Mouse (Mus musculus): Measurements from ENCODE around the gene Uap1l1. TPM values are rescaled to one million over a fixed set of nuclear protein-coding genes. Genes with fewer than 3 reads are reported as not detected.

Uap1l1 gene
- total RNA-seq, 4 experiments from 2014 or later: 29.5 to 48.3 (median 31.5) TPM

DNA sequence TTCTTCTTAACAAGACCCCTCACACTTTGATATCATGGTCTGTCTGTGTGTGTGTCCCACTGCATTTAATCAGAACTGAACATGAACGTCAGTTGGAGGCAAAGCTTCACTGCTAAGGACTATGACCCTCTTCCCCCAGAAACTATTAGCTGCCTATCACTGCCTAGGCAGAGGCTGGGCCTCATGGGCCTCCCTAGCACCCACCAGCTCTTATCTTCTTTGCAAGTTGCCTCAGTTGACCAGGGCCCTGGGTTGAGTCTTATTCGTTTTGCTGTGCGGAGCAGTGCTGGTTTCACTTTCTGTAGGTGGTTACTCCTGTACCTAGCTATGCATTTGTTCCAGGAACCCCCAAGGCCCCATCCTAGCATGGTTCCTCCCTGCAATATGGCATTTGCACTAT is 4.5 kb upstream of the Uap1l1 start:
- no peak for DNase-seq

DNA sequence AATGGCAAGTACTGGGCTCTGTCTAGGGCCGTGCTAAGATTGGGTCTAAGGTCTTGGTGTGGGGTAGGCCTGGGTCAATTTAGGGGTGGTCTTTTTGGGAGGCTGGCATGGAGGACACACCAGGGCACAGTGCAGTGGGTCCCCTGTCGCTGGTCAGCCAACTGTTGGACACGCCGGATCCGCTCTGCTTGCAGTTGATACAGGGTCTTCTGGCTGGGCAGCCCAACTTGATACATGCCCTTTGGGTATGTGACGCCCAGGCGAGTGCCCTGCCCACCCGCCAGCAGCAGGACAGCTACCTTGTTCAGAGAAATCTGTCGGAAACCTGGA is 756 bp downstream of the Uap1l1 start:
- DNase-seq: no peak

DNA sequence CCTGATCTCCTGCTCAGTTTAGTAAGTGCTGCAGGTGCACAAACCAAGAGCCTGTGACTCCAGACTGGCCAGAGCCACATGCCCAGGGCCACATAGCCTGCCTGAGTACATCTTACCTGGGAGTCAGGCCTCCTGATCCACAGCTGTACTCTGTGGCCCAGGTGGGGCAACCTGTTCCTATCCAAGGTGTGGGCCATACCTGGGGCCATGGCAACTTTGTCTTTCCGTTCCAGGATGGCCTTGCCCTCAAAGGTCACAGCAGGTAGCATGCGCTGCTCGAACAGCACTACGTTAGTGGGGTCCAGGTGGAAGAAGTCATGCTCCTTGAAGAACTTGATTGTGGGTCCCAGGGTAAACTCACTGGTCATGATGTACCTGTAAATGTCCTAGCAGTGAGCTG is 1.2 kb downstream of the Uap1l1 start:
- no peak for DNase-seq

DNA sequence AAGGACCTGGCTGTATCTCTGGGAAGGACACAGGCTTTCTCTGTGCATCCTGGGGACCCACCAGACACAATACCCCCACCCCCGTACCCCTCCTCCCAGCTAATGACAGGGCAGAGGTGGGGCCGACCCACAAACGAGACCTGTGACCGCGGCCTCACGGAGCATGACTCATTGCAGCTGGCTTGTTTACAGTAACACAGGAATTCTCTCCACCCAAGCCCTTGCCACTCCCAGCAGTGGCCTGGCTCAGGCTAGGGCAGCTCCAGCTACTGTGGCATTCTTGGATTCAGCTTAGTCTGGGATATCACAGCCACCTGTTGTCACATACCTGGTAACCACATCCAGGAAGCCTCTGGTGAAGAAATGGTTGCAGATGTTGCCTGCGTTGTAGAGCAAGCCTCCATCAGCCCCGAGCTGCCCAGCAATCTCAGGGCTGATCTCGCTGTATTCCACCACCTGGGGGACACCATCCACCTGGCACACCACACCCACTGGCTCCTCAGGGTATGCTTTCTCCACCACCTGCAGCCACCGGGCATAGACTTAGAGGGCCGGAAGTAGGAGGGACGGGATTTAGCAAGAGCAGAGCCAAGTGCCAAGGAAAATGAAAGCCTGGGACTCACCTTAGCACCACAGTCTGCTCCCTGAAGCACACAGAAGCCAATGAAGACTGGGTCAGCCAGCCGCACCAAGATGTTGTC is 1.9 kb downstream of the Uap1l1 start:
- DNase-seq: no peak

DNA sequence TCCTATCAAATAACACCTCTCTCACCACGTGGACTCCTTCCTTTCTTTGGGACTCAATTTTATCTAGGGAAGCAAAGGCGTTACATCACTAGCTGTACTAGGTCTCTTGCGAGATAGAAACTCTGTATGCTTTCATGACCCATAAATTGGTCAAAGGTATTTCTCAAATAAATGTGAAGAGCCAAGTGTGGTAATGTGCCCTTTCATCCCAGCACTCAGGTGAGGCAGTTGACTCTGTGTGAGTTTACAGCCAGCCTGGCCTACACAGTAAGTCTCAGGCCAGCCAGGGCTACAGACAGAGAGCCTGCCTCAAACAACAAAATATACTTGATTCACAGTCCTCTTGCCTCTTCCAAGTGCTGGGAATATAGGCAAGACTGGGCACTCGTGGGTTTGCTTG is 5.6 kb downstream of the Uap1l1 start:
- DNase-seq: no peak

DNA sequence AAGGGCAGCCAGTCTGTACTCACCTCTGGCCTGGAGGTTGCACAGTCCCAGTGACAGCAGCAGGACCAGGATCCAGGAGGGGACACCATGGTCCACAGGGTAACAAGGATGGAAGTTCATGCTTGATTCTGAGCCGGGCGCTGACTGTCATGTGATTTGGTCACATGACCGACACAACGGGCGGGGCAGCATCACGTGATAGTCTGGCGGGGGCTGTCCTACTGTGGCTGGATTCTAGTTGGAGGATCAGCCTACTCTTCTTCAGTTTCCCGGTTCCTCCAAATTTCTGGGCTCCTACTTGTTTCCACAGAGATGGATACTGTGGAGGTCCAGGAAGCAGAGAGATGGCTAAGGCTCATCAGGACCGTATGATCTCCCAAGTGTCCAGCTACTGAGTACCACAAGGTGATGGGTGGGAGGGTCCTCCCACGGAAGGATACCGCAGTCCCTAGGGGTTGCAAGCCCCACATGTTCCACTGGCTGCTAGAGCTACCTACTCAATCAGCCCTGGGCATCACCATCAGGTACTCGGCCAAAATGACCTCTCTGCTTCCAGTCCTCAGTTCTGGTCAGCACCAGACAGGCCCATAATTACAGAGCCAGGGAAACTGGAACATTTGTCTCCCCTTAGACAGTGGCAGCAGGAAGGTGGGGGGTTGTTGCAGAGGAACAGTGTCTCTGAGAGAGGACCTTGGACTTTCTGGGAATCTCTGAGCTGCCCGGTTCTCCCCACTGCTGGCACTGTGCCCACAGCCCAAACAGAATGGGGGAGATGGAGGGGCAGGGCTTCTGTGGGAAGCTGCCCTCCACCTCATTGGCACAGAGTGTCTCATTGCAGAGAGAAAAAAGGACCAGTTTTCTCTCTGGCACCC is 9.0 kb downstream of the Uap1l1 start, which contains the start of gene Dpp7:
TSS of gene Dpp7 (minus strand) at position 152 of the 872 bp plus-strand sequence.
- peak; percentile 71 for DNase-seq

DNA sequence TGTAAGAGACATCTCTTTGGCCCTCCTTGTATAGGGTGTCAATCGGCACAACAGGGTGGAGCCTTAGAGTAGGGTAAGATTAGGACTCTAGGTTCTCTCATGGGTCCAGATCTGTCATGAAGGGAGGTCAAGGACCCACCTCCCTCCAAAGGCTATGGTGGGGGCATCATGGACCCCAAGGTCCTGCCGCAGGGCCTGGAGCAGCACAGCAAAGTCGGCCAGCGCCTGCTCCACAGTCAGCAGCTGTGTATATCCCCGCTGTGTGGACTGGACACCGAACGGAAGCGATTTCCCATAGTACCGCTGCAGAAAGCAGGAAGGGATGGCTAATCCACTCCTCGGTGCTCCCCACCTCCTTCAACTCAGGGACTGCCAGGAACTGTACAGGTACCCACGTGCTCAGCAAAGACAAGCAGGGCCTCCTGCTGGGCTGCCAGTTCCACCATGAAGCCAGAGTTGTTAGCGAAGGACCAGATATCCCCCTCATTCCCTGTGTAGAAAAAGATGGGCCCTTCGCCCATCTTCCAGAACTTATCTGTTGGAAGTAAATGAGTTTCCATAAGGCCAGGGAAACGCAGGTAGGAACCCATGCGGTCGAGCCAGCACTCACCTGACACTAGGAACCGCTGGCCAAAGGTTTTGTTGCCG is 9.9 kb downstream of the Uap1l1 start:
- no peak for DNase-seq

DNA sequence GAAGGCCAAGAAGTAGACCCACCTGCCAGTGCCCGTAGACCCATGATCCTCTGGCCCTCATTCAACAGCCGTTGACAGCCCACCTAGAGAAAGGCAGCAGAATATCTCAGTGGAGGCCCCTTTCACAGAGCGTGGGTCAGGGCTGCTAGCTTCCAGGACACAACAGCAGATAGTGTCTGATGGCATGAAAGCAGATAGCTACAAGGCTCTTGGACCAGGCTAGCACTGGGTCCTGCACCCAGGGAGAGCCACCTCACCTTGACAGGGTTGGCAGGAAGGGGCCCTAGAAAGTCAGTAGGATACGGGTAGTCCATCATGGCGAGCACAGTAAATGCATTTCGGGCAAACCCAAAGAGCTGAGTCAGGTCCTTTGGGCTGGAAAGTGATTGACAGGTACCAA is 11.3 kb downstream of the Uap1l1 start:
- no peak for DNase-seq

DNA sequence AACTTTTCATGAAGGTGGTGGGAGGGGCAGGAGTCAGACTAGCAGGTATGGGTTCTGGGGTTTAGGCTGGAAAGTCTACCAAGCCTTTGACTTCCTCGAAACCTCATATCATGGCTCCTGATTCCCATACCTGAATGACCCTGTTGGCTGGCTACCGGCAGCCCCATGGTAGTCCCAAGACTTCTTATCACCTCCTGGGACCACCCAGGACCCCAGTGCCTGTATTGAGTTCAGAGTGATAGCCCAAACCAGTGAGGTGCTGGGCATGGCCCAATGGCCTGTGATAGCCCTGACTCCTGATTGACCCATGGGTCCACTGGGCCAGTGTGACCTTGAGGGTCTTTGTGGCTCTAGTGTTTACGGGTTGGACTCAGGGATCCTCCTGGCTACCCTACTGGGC is 14.8 kb downstream of the Uap1l1 start:
- DNase-seq: no peak

DNA sequence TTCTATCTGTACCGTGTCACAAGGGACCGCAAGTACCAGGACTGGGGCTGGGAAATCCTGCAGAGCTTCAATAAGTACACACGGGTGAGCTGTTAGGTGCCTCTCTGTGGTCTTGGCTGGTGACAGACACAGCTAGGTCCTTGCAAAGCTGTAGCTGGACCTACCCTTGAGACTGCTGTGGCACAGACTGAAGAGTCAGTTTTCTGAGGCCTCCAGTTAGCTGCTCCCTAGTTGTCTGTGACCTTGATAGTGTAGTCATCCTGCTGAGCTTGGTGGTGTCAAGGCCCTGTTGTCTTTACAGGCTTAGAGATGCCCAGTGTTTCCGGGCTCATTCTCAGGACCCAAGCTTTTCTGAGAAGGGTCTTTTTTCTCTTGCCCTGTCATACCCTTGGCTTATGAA is 16.0 kb downstream of the Uap1l1 start:
- peak; percentile 54 for DNase-seq

DNA sequence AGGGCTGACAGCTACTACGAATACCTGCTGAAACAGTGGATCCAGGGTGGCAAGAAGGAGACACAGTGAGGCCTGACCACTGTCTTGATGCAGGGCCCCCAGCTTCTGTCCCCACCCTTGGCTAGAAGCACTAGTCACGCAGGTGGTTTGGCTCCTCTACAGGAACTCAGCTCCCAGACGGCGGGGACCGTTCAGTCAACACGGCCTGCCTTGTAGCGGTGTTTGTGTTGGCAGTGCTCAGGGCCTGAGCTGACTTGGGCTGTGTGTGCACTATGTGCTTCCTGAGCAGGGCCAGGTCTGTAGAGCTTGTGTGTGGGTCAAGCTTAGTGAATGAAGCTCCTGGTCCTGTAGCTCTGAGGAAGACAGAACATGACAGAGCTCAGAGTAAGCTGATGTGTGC is 17.3 kb downstream of the Uap1l1 start:
- no peak for DNase-seq

DNA sequence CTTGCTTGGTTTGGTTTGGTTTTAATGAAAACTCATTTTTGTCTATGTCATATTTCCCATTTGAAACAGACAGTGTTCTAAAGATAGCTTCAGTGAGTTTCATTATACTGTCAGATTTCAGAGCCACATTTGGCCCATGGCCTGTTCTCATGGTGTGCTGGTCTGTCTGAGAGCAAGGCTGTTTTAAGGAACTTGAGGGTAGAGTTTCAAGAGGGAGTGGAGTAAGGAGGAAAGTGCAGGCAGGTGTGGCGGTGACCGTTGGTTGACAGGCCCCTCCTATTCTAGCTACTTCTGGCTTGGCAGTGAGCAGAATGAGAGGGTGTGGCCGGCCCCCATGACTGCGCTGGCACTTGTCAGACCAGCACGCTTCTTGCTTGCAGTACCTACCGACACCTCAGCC is 27.2 kb downstream of the Uap1l1 start:
- no peak for DNase-seq

DNA sequence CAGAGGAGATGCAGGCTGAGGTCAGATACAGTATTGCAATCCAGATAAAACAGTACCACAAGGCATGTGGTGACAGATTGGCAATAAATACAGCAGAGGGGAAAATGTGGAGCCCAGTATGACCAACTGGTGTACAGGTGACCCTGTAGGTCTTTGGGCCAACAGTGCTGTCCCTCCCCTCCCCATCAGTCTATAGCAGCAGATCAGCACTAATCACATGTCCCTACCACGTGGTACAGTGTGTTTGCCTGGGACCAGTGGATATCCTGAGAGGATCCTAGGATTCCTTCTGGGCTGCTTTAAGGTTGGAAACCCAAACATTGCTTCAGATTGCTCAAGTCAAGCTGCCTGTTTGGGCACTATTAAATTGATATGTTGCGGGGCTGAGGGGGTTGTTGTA is 31.9 kb downstream of the Uap1l1 start:
- DNase-seq: no peak

DNA sequence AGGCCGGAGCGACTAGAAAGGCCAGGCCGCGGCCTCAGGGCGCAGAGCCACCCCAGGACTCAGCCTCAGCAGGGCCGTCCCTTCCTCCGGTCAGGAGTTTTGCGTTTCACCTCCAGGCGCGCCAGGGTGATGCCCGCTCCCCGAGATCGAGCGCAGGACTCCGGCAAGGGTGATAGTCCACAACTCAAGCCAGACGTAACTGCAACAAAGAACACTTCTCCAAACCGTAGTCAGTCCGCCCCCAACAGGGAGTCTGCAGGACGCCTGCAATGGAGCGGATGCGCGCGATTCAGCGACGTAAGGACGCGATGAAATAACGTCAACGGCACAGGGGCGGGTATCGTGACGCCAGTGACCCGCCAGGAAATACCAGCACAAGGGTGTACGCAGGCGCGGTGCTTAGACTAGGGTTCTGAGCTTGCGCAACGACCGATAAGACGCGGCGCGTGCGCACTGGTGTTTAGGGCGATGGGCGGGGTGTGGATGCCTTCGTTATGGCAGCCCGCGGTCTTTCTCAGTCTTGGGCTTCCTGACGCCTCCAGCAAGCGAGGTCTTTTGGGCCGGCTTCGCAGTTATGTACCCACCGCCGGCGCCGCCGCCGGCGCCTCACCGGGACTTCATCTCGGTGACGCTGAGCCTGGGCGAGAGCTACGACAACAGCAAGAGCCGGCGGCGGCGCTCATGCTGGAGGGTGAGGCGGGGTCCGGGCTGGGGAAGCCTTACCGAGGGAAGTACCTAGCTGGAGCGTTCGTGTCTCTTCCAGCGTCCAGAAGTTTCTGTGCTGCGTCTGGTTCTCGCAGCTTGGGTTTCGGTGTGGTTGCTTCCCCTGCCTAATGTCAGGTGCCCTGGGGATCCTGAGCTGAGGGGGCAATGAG is 33.0 kb downstream of the Uap1l1 start, which contains the start of gene Man1b1:
TSS of gene Man1b1 (plus strand) at position 53 of the 875 bp plus-strand sequence.
- DNase-seq: peak; percentile 99

DNA sequence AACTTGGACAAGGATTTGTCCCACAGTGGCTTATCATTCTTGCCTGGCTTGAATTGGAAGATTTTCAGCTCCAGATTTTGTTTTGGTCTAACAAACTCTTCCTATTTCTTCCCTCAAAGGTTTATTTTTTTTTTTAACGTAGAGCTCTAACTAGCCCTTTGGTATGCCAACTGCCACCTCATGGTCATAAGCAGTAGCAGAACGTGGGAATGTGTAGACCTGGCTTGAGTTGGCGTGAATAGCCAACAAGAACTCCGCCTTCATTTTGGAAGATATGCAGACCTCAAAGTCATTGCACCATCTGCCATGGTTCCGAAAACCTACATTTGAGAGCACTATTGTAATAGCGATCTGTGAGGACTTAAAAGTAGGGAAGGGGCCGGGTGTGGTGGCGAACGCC is 34.0 kb downstream of the Uap1l1 start:
- no peak for DNase-seq

DNA sequence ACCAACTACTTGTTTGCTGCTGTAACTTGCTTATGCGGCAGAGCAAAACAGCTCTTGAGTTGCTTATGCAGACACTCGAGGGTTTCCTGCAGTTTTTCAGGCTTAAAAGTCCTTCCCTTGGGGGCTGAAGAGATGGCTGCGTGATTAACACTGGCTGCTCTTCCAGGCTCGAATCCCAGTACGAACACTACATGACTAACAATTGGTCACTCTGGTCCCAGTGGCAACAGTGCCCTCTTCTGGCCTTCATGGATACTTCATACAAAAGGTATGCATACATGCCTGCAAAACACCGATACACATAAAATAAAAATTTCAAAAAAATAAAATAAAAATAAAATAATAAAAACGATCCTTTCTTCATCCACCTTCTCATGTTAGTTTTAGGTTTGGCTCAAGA is 37.0 kb downstream of the Uap1l1 start:
- DNase-seq: no peak

DNA sequence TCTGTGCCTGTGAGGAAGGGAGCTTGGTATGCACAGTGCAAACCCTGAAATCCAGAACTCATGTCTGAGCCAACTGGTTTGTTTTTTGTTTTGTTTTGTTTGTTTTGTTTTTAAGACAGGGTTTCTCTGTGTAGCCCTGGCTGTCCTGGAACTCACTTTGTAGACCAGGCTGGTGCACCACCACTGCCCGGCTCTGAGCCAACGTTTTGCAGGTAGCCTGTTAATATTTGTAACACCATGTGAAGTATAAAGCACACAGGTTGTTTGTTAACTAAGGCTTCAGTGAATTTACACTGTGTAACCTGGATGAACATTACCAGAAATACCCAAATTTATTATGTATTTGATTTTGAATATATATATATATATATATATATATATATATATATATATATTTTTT is 39.4 kb downstream of the Uap1l1 start:
- DNase-seq: no peak

DNA sequence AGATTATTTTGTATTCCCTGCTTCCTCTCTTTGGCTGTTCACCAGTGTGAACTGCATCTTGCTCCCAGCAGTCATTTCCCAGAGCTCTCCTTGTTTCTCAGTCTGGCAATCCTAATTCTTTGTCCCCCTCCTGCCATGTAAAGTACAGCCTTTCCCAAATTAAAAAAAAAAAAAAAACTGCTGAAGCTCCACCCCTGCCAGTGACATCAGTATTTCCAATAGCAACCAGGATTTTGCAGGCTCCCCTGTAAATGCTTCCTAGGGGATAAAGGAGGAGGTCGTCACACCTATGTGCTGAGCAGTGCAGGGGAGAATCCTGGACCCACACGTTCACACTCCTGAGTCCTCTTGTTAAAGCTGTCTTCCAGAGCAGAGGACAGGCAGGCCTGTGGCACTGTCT is 45.4 kb downstream of the Uap1l1 start:
- no peak for DNase-seq

DNA sequence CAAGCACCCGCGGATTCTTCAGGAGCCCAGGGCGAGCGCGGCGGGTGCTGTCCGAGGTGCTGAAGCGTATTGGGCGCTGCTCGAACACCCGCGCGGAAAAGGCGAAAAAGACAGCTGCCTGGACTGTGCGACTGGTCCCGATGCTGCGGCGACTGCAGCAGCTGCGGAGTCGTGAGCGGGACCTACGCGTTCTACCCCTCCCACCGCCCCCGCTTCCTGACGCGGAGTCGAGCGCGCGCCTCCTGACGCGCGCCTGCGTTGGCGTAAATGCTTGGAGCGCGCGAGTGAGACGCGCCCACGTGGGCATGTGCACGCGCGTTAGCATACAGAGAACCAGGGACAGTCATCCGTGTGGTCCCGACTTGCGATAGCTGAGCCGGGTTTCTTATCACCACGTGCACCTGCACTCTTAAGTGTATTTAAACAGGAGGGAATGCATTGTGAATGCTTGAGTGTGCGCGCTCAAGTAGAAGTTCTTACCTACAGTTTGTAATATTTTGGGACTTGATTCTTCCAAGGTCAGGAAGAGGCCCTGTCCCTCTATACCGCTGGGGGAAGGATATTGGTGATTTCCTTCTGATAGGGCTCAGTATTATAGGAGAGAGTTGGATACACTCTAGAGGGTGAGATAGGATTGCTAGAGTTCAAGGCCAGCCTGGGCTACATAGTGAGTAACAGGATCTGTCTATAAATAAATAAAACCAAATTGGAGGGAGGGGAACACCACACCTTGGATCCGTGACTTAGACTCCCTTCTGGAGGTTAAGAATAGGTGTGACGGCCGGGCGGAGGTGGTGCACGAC is 46.3 kb downstream of the Uap1l1 start, which contains the start of gene Grin1:
TSS of gene Grin1 (minus strand) at position 217 of the 803 bp plus-strand sequence.
- no peak for DNase-seq

DNA sequence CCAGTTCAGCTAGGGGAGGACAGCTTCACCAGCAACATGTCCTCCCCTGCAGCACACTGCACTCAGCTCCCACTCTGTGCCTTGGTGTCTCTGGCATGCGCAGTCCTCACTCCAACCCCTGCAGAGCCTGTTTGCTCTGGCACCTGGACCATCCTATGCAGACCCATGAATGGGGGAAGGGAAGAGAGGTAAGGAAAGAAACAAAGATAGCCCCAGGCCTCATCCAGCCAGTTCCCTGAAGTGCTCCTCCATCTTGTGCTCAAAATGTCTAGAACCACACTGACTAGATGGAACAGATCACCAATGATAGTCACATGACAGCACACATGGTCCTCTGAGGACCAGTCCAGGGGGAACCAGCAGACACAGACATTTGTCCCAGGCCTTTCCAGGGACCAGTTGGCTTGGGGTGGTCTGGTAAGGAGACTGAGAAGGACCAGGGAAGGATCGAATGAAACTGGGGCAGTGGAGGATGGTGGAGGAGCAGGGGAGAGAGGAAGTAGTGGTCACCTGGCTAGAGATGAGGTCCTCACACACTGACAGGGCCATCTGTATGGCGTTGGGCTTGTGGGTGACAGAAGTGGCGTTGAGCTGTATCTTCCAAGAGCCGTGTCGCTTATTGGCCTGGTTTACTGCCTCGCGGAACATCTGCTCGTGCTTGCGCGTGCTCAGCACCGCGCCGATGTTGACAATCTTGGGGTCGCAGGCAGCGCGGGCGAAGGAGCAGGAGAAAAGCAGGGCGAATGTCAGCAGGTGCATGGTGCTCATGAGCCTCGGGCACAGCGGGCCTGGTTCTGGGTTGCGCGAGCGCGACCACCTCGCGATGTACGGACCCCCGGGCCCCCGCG is 47.1 kb downstream of the Uap1l1 start:
- DNase-seq: no peak

DNA sequence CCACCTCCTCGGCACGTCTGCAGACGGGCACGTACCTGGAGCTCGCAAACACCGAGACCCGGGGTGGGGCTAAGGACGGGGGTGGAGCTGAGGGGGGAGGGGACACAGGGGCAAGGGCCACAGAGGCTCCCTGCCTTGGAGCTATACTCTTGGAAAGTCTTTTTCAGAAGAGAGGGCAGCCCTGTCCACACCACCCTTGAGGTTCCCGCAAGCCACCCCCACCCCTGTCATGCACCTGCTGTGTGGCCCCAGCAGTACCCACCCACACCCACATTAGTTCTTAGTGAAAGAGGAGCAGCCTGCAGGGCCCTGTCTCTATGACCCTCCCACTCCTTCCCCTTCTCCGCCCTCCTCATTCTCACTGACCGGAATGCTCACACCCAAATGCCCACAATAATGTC is 54.0 kb downstream of the Uap1l1 start:
- no peak for DNase-seq
